Comparison of ENCODE assay signal across 16 mouse cellular contexts in genomic region chr11:75558101-75558500, GRCm38 (mm10). TPM values are rescaled to one million over a fixed set of nuclear protein-coding genes. Genes with fewer than 3 reads are reported as not detected.
DNase-seq lines count a peak whose midpoint lies in the region; ATAC-seq and TF ChIP-seq lines count a peak whose summit lies in the region.
"Had no signal": no experiment of that assay in that cellular context is flagged by ENCODE, and none has a peak within 500 bp of the region (broad histone marks: within the 10 kb centered on the region; RNA-seq: fewer than 3 reads in every experiment).

No protein-coding gene starts in this region.

- TF ChIP-seq EP300 in CH12.LX (IDR thresholded peaks at IDR 0.05; ENCODE audit: low read length): no peak

- no peak overlapping the region for H3K4me2 ChIP-seq in kidney, postnatal 0 days (ENCODE audit: low read length)
- H3K4me2 ChIP-seq in CH12.LX (ENCODE audit: insufficient read depth, low read depth, poor library complexity, severe bottlenecking): no peak overlapping the region
- H3K4me2 ChIP-seq: neural tube, embryonic 12.5 days had no signal

- no peak for ATAC-seq in kidney, postnatal 0 days (replicated peaks; ENCODE audit: low FRiP score, low read depth)

- TF ChIP-seq POLR2A in CH12.LX (IDR thresholded peaks at IDR 0.05; ENCODE audit: low read depth, low read length): no peak

- H3K4me3 ChIP-seq in kidney, postnatal 0 days (replicated peaks; ENCODE audit: low read depth, low read length): no peak overlapping the region
- H3K4me3 ChIP-seq in CH12.LX (replicated peaks in 1 of 3; ENCODE audit: low read depth in 2 of 3, low read length in 2 of 3, poor library complexity in 1 of 3): no peak overlapping the region
- H3K4me3 ChIP-seq: erythroblast, embryonic 14.5 days; neural tube, embryonic 12.5 days had no signal

- H3K9ac ChIP-seq in kidney, postnatal 0 days (ENCODE audit: low read depth, low read length): no peak overlapping the region
- H3K9ac ChIP-seq in CH12.LX (ENCODE audit: insufficient read depth, low read depth): no peak overlapping the region
- H3K9ac ChIP-seq: neural tube, embryonic 12.5 days had no signal

- no peaks in the 10 kb centered on the region for H3K79me2 ChIP-seq in CH12.LX (replicated peaks; ENCODE audit: control insufficient read depth, extremely low read depth, insufficient read depth, poor library complexity, severe bottlenecking)

- TF ChIP-seq CTCF in kidney, postnatal 0 days (IDR thresholded peaks at IDR 0.05; ENCODE audit: low read depth): peak; percentile 48
- TF ChIP-seq CTCF in CH12.LX (conservative IDR thresholded peaks at IDR 0.05 in 1 of 2, IDR thresholded peaks at IDR 0.05 in 1 of 2; ENCODE audit: low read depth in 2 of 2, low read length in 2 of 2): peak; percentile 40 to 68

- dilution Hi-C loops in CH12.LX (cut with MboI; ENCODE audit: extremely low pct_ligation_motif_present, extremely low pct_unique_long_range_greater_than_20kb, low sequenced_read_pairs): no loop called here

- no peaks in the 10 kb centered on the region for H3K36me3 ChIP-seq in kidney, postnatal 0 days (ENCODE audit: insufficient read depth, low read length)
- H3K36me3 ChIP-seq in CH12.LX (replicated peaks in 1 of 2; ENCODE audit: control insufficient read depth in 1 of 2, insufficient read depth in 1 of 2, low read length in 1 of 2): peaks cover 0 to 29% of the 10 kb centered on the region in 2 experiments

- H3K27me3 ChIP-seq in kidney, postnatal 0 days (ENCODE audit: insufficient read depth, low read length): no peaks in the 10 kb centered on the region
- no peaks in the 10 kb centered on the region for H3K27me3 ChIP-seq in CH12.LX (replicated peaks)
- H3K27me3 ChIP-seq: neural tube, embryonic 12.5 days had no signal

- 95% methylated on average over 1 of the region's 1 CpGs for WGBS in kidney, postnatal 0 days

- peak; percentile 39 for TF ChIP-seq RAD21 in CH12.LX (IDR thresholded peaks at IDR 0.05; ENCODE audit: low read depth, low read length)

- no peak overlapping the region for H3K27ac ChIP-seq in kidney, postnatal 0 days
- no peak overlapping the region for H3K27ac ChIP-seq in CH12.LX (ENCODE audit: insufficient read depth, low read depth)
- H3K27ac ChIP-seq: neural tube, embryonic 12.5 days had no signal

- H3K4me1 ChIP-seq in kidney, postnatal 0 days (replicated peaks; ENCODE audit: insufficient read depth, low read length): no peaks in the 10 kb centered on the region
- peaks cover 26 to 57% of the 10 kb centered on the region in 2 experiments for H3K4me1 ChIP-seq in CH12.LX (ENCODE audit: control insufficient read depth in 1 of 2, insufficient read depth in 2 of 2)
- H3K4me1 ChIP-seq: neural tube, embryonic 12.5 days had no signal

- in situ Hi-C loops in CH12.LX (cut with MboI; ENCODE audit: low pct_ligation_motif_present, low pct_unique_long_range_greater_than_20kb, low sequenced_read_pairs): no loop called here

- no peaks in the 10 kb centered on the region for H3K9me3 ChIP-seq in kidney, postnatal 0 days (replicated peaks; ENCODE audit: low read length)
- H3K9me3 ChIP-seq in CH12.LX (replicated peaks; ENCODE audit: low read length): peaks cover 6% of the 10 kb centered on the region
- H3K9me3 ChIP-seq: neural tube, embryonic 12.5 days had no signal

- no peak for DNase-seq in kidney, postnatal 0 days (ENCODE audit: low spot score)
- DNase-seq in kidney, postnatal 10 days: no peak
- peak; percentile 81 for DNase-seq in A20 (ENCODE audit: low read depth, low spot score)
- peak; percentile 51 for DNase-seq in CH12.LX (ENCODE audit: extremely low read depth)
- DNase-seq in induced T-regulatory cell, adult 2 months (ENCODE audit: low read depth): peak; percentile 49
- no peak for DNase-seq in frontal cortex, adult 2 months (ENCODE audit: extremely low spot score in 1 of 2, low spot score in 1 of 2)
- no peak for DNase-seq in testis, postnatal 10 days (ENCODE audit: low spot score)
- DNase-seq in left cerebral cortex, adult 8-10 months (ENCODE audit: low spot score in 2 of 2): no peak
- DNase-seq: adrenal gland, postnatal 10 days; gastrocnemius, postnatal 14 days; heart, postnatal 10 days; kidney, postnatal 14 days; right cerebral cortex, postnatal 14 days had no signal

TF ChIP-seq in CH12.LX, 34 proteins besides CTCF, POLR2A, EP300 and RAD21:
- TF ChIP-seq E2F4 (IDR thresholded peaks at IDR 0.05; ENCODE audit: insufficient replicate concordance, low read depth, low read length) (no peak), RCOR1 (conservative IDR thresholded peaks at IDR 0.05; ENCODE audit: low read depth, low read length) (no peak), SMC3 (IDR thresholded peaks at IDR 0.05; ENCODE audit: low read depth, low read length) (peak; percentile 45), MAFK (IDR thresholded peaks at IDR 0.05; ENCODE audit: insufficient replicate concordance, low read length) (no peak), MYC (IDR thresholded peaks at IDR 0.05; ENCODE audit: low read depth, low read length) (peak; percentile 48; the same call in 1 of the 2 replicates), MXI1 (IDR thresholded peaks at IDR 0.05; ENCODE audit: low read depth, low read length) (no peak), MAZ (IDR thresholded peaks at IDR 0.05; ENCODE audit: low read depth, low read length) (no peak), IRF4 (IDR thresholded peaks at IDR 0.05; ENCODE audit: low read depth, low read length) (no peak), MAX (IDR thresholded peaks at IDR 0.05; ENCODE audit: low read length) (peak; percentile 40; the same call in 1 of the 2 replicates)

RNA-seq across cellular contexts. Expression of gene Slc43a2, which starts 26.6 kb away (rescaled TPM):
- polyA plus RNA-seq in kidney, postnatal 0 days (2015; fragmentation: Nextera tagmentation; extraction: Ambion mirVana): 16.6 and 19.1 TPM in 2 replicates
- total RNA-seq in CH12.LX (2012; rRNA removed) (6.5 and 8.9 TPM in 2 replicates), CH12.LX (2014; rRNA removed) (3.5 and 5.0 TPM in 2 replicates)
- 6.8 and 8.8 TPM in 2 replicates for polyA plus RNA-seq in CH12.LX (2012; ENCODE audit: insufficient read length, low read depth)
- polyA plus RNA-seq in frontal cortex, adult 2 months (2012; rRNA removed): 26.7 and 26.9 TPM in 2 replicates
- 10 to 100 TPM; 45.5 to 58.2 (median 52.2) TPM for total RNA-seq in left cerebral cortex, adult 8-10 months (2022)

RNA-seq across cellular contexts. Expression of gene Pitpna, which starts 29.8 kb away (rescaled TPM):
- 68.9 and 69.8 TPM in 2 replicates for polyA plus RNA-seq in kidney, postnatal 0 days (2015; fragmentation: Nextera tagmentation; extraction: Ambion mirVana)
- total RNA-seq in CH12.LX (2012; rRNA removed) (61.8 and 75.8 TPM in 2 replicates), CH12.LX (2014; rRNA removed) (80.7 and 84.6 TPM in 2 replicates)
- polyA plus RNA-seq in CH12.LX (2012; ENCODE audit: insufficient read length, low read depth): 243 and 290 TPM in 2 replicates
- polyA plus RNA-seq in frontal cortex, adult 2 months (2012; rRNA removed): 221 and 251 TPM in 2 replicates
- 100 to 1,000 TPM; 300 to 319 (median 307) TPM for total RNA-seq in left cerebral cortex, adult 8-10 months (2022)

RNA-seq across cellular contexts. Expression of gene Scarf1, which starts 44.8 kb away (rescaled TPM):
- 13.6 and 14.4 TPM in 2 replicates for polyA plus RNA-seq in kidney, postnatal 0 days (2015; fragmentation: Nextera tagmentation; extraction: Ambion mirVana)
- total RNA-seq in CH12.LX (2012; rRNA removed) (0.59 and 0.76 TPM in 2 replicates), CH12.LX (2014; rRNA removed) (0.24 and 0.28 TPM in 2 replicates)
- 0.76 and 0.90 TPM in 2 replicates for polyA plus RNA-seq in CH12.LX (2012; ENCODE audit: insufficient read length, low read depth)
- 3.3 and 4.1 TPM in 2 replicates for polyA plus RNA-seq in frontal cortex, adult 2 months (2012; rRNA removed)
- total RNA-seq in left cerebral cortex, adult 8-10 months (2022): 1 to 10 TPM; 1.6 to 1.9 (median 1.7) TPM

RNA-seq across cellular contexts. Expression of gene Rilp, which starts 48.2 kb away (rescaled TPM):
- polyA plus RNA-seq in kidney, postnatal 0 days (2015; fragmentation: Nextera tagmentation; extraction: Ambion mirVana): 4.2 and 4.5 TPM in 2 replicates
- total RNA-seq in CH12.LX (2012; rRNA removed): 0.63 and 0.72 TPM in 2 replicates
- 0.17 and 0.31 TPM in 2 replicates for total RNA-seq in CH12.LX (2014; rRNA removed)
- polyA plus RNA-seq in CH12.LX (2012; ENCODE audit: insufficient read length, low read depth): 0.76 and 1.1 TPM in 2 replicates
- polyA plus RNA-seq in frontal cortex, adult 2 months (2012; rRNA removed): 2.0 and 2.9 TPM in 2 replicates
- total RNA-seq in left cerebral cortex, adult 8-10 months (2022): 1 to 10 TPM; 1.7 to 2.4 (median 2.1) TPM
- total RNA-seq: megakaryocyte progenitor cell, adult 5-6 weeks had no signal

Comparison
In these comparisons a context has a peak if more than half of its experiments do, and no peak if none do; other contexts are left out.
1. DNase-seq: peak in A20 (single experiment), CH12.LX (single experiment) and induced T-regulatory cell, adult 2 months (single experiment); none in kidney, postnatal 0 days (single experiment), kidney, postnatal 10 days (single experiment), frontal cortex, adult 2 months (0 of 2), testis, postnatal 10 days (single experiment) and left cerebral cortex, adult 8-10 months (0 of 2).